Mouse (Mus musculus) kidney, embryonic 16.5 days (tissue): ENCODE data around the gene Nkiras1. TPM values are rescaled to one million over a fixed set of nuclear protein-coding genes. Genes with fewer than 3 reads are reported as not detected.
"Not testable (repeated sequence)": the region's sequence is repeated elsewhere in the genome, so short reads cannot be mapped to it uniquely, and the experiment has no call there.

Experiments used
- ATAC-seq: fragments of 200-750 bp; cut with Nextera tagmentation; 2 replicates; pipeline ENCODE4 v1.8.0; 2017; ENCODE audit warnings: moderate TSS enrichment; ENCODE audit not compliant: low FRiP score, low TSS enrichment
- H3K27ac ChIP-seq: fragments of 300-500 bp; sonication (generic); 2 replicates; pipeline ENCODE4 v1.5.1; 2014; ENCODE audit warnings: low read length
- H3K27me3 ChIP-seq: fragments of 300-500 bp; sonication (generic); 2 replicates; pipeline ENCODE4 v1.6.1; 2014; ENCODE audit warnings: low read length, control low read depth, mixed read lengths; ENCODE audit not compliant: insufficient read depth
- H3K36me3 ChIP-seq: fragments of 300-500 bp; sonication (generic); 2 replicates; pipeline ENCODE4 v1.6.1; 2014; ENCODE audit warnings: low read length, control low read depth, mixed read lengths; ENCODE audit not compliant: insufficient read depth
- H3K4me1 ChIP-seq: fragments of 300-500 bp; sonication (generic); 2 replicates; pipeline ENCODE4 v1.6.1; 2014; ENCODE audit warnings: low read length, control low read depth, mixed read lengths; ENCODE audit not compliant: insufficient read depth
- H3K4me2 ChIP-seq: fragments of 300-500 bp; sonication (generic); replicated peaks from 2 replicates; pipeline ENCODE4 v1.6.1; 2014; ENCODE audit warnings: low read depth, low read length
- H3K4me3 ChIP-seq: fragments of 300-500 bp; sonication (generic); 2 replicates; pipeline ENCODE4 v1.5.1; 2014; ENCODE audit warnings: mild to moderate bottlenecking, low read length
- H3K9ac ChIP-seq: fragments of 300-500 bp; sonication (generic); replicated peaks from 2 replicates; pipeline ENCODE4 v1.6.1; 2014; ENCODE audit warnings: low read length
- H3K9me3 ChIP-seq: fragments of 300-500 bp; sonication (generic); 2 replicates; pipeline ENCODE4 v1.6.1; 2016; ENCODE audit warnings: low read length, control low read depth
- WGBS: fragments of 180-500 bp; shearing (Covaris S2); extraction: QIAGEN DNeasy Blood & Tissue Kit; methylation state at CpG from one replicate; pipeline ENCODE4 v1.1.7; 2014; 5-methylcytosine and 5-hydroxymethylcytosine counted together
- polyA plus RNA-seq: library from polyadenylated mRNA; unstranded; fragments of >200 nt; fragmentation: Nextera tagmentation; extraction: Ambion mirVana; gene quantifications from 2 replicates; pipeline ENCODE4 v1.2.1, GENCODE M21; 2015

Nkiras1 gene
- polyA plus RNA-seq: 13.3 and 18.4 TPM in 2 replicates

- WGBS: under 1% methylated on average over 77 of the region's 78 CpGs
- H3K9me3 ChIP-seq: no peaks in the 10 kb centered on the region
- peak; percentile 100 for ATAC-seq
- H3K4me1 ChIP-seq: peaks cover 10% of the 10 kb centered on the region; the same call in 1 of the 2 replicates
- H3K9ac ChIP-seq: peak within 1 kb of the TSS; percentile 99
- no peaks in the 10 kb centered on the region for H3K27me3 ChIP-seq
- H3K4me3 ChIP-seq: peak within 1 kb of the TSS; percentile 94
- peaks cover 23% of the 10 kb centered on the region for H3K36me3 ChIP-seq
- H3K27ac ChIP-seq: peak within 1 kb of the TSS; percentile 84
- H3K4me2 ChIP-seq: peak within 1 kb of the TSS; percentile 74
These were observed at the start of gene Nkiras1, which contains the start of gene Rpl15 for GRCm38 (mm10) chr14:18270529-18271441. Nkiras1 (plus strand) TSS chr14:18271136. Rpl15 (minus strand) TSS chr14:18271391.

GRCm38 (mm10) chr14:18221977-18222376 is 49.0 kb upstream of the Nkiras1 start:
- Histone ChIP-seq H3K9ac (no peak overlapping the region), H3K9me3 (no peaks in the 10 kb centered on the region), H3K27me3 (no peaks in the 10 kb centered on the region), H3K4me2 (no peak overlapping the region), H3K27ac (no peak overlapping the region), H3K4me3 (no peak overlapping the region), H3K36me3 (no peaks in the 10 kb centered on the region), H3K4me1 (no peaks in the 10 kb centered on the region)
- ATAC-seq: no peak
- WGBS: 97% methylated on average over 6 of the region's 6 CpGs

- H3K27me3 ChIP-seq, H3K4me3 ChIP-seq, H3K9me3 ChIP-seq, ATAC-seq, H3K9ac ChIP-seq, H3K4me1 ChIP-seq, H3K4me2 ChIP-seq, H3K36me3 ChIP-seq, H3K27ac ChIP-seq: not testable (repeated sequence)
- WGBS: 93% methylated on average over 11 of the region's 11 CpGs
These were observed 45.5 kb upstream of the Nkiras1 start for GRCm38 (mm10) chr14:18225431-18225830.

- H3K36me3 ChIP-seq: not testable (repeated sequence)
- 87% methylated on average over 11 of the region's 11 CpGs for WGBS
These were observed 44.8 kb upstream of the Nkiras1 start for GRCm38 (mm10) chr14:18226181-18226580.

GRCm38 (mm10) chr14:18229751-18230150 is 41.2 kb upstream of the Nkiras1 start:
- H3K27ac ChIP-seq, H3K4me3 ChIP-seq, H3K4me2 ChIP-seq, H3K4me1 ChIP-seq, ATAC-seq, H3K9me3 ChIP-seq, H3K27me3 ChIP-seq, H3K36me3 ChIP-seq, H3K9ac ChIP-seq: not testable (repeated sequence)
- WGBS: 93% methylated on average over 10 of the region's 10 CpGs

More at GRCm38 (mm10) chr14:18226181-18226580, 44.8 kb upstream of the Nkiras1 start:
- not testable (repeated sequence) for ATAC-seq, H3K4me2 ChIP-seq, H3K27ac ChIP-seq, H3K27me3 ChIP-seq, H3K4me3 ChIP-seq, H3K9me3 ChIP-seq, H3K9ac ChIP-seq, H3K4me1 ChIP-seq

GRCm38 (mm10) chr14:18231866-18232265 is 39.1 kb upstream of the Nkiras1 start:
- H3K9me3 ChIP-seq, ATAC-seq, H3K9ac ChIP-seq, H3K4me3 ChIP-seq, H3K36me3 ChIP-seq, H3K27ac ChIP-seq, H3K27me3 ChIP-seq, H3K4me1 ChIP-seq, H3K4me2 ChIP-seq: not testable (repeated sequence)
- WGBS: 94% methylated on average over 8 of the region's 8 CpGs

- H3K36me3 ChIP-seq: no peaks in the 10 kb centered on the region
- no peak overlapping the region for H3K4me2 ChIP-seq
- no peaks in the 10 kb centered on the region for H3K9me3 ChIP-seq
- H3K9ac ChIP-seq: no peak overlapping the region
- H3K27ac ChIP-seq: no peak overlapping the region
- no peak overlapping the region for H3K4me3 ChIP-seq
- WGBS: 92% methylated on average over 2 of the region's 2 CpGs
- ATAC-seq: no peak
- H3K27me3 ChIP-seq: no peaks in the 10 kb centered on the region
- 0 out of 2 replicates have a peak, but pooled peaks cover 3% of the 10 kb centered on the region for H3K4me1 ChIP-seq
These were observed 37.9 kb upstream of the Nkiras1 start for GRCm38 (mm10) chr14:18233076-18233475.

GRCm38 (mm10) chr14:18233981-18234960 is 36.7 kb upstream of the Nkiras1 start:
- Histone ChIP-seq H3K27me3 (no peaks in the 10 kb centered on the region), H3K9ac (no peak overlapping the region), H3K9me3 (no peaks in the 10 kb centered on the region), H3K36me3 (no peaks in the 10 kb centered on the region), H3K4me2 (no peak overlapping the region), H3K4me3 (no peak overlapping the region), H3K4me1 (0 out of 2 replicates have a peak, but pooled peaks cover 3% of the 10 kb centered on the region), H3K27ac (peak overlapping the region; percentile 25; the same call in 1 of the 2 replicates)
- ATAC-seq: no peak
- WGBS: 37% methylated on average over 5 of the region's 5 CpGs

GRCm38 (mm10) chr14:18236496-18237235 is 34.3 kb upstream of the Nkiras1 start:
- ATAC-seq, H3K4me2 ChIP-seq, H3K36me3 ChIP-seq, H3K9me3 ChIP-seq, H3K4me1 ChIP-seq, H3K27ac ChIP-seq, H3K4me3 ChIP-seq, H3K27me3 ChIP-seq, H3K9ac ChIP-seq: not testable (repeated sequence)
- WGBS: 88% methylated on average over 2 of the region's 2 CpGs
